Mouse (Mus musculus) midbrain, postnatal 0 days (tissue): ENCODE data around the gene Bag5. TPM values are rescaled to one million over a fixed set of nuclear protein-coding genes. Genes with fewer than 3 reads are reported as not detected.

Experiments
- ATAC-seq: fragments of 200-750 bp; cut with Nextera tagmentation; 2 replicates; pipeline ENCODE4 v1.8.0; 2017; ENCODE audit warnings: moderate number of reproducible peaks, mild to moderate bottlenecking, moderate TSS enrichment, moderate library complexity; ENCODE audit not compliant: low FRiP score
- DNase-seq: peaks from one replicate; pipeline ENCODE4 v3.0.0-alpha.2; 2015; ENCODE audit warnings: low spot score
- H3K27ac ChIP-seq: fragments of 300-500 bp; sonication (generic); 2 replicates; pipeline ENCODE4 v1.5.1; 2014; ENCODE audit warnings: low read depth, mild to moderate bottlenecking, low read length, mixed read lengths
- H3K27me3 ChIP-seq: fragments of 300-500 bp; sonication (generic); 2 replicates; pipeline ENCODE4 v1.6.1; 2014; ENCODE audit warnings: low read length, control low read depth, mixed read lengths; ENCODE audit not compliant: insufficient read depth
- H3K36me3 ChIP-seq: fragments of 300-500 bp; sonication (generic); 2 replicates; pipeline ENCODE4 v1.6.1; 2014; ENCODE audit warnings: low read length, control low read depth, mixed read lengths; ENCODE audit not compliant: insufficient read depth
- H3K4me1 ChIP-seq: fragments of 300-500 bp; sonication (generic); 2 replicates; pipeline ENCODE4 v1.6.1; 2014; ENCODE audit warnings: mild to moderate bottlenecking, control low read depth, antibody characterized with exemption, low read length, mixed read lengths; ENCODE audit not compliant: insufficient read depth
- H3K4me2 ChIP-seq: fragments of 300-500 bp; sonication (generic); 2 replicates; pipeline ENCODE4 v1.6.1; 2014; ENCODE audit warnings: low read depth, mild to moderate bottlenecking, low read length, mixed read lengths; ENCODE audit not compliant: poor library complexity, severe bottlenecking
- H3K4me3 ChIP-seq: fragments of 300-500 bp; sonication (generic); 2 replicates; pipeline ENCODE4 v1.5.1; 2014; ENCODE audit warnings: low read depth, mild to moderate bottlenecking, low read length, moderate library complexity
- H3K9ac ChIP-seq: fragments of 300-500 bp; sonication (generic); replicated peaks from 2 replicates; pipeline ENCODE4 v1.6.1; 2014; ENCODE audit warnings: mild to moderate bottlenecking, low read length, moderate library complexity, mixed read lengths; ENCODE audit not compliant: poor library complexity, severe bottlenecking
- H3K9me3 ChIP-seq: fragments of 300-500 bp; sonication (generic); 2 replicates; pipeline ENCODE4 v1.6.1; 2016; ENCODE audit warnings: low read length, control low read depth
- CTCF ChIP-seq: IDR thresholded peaks from 2 replicates; pipeline ENCODE4 v1.5.1; 2016; ENCODE audit warnings: antibody characterized with exemption, mild to moderate bottlenecking
- WGBS: fragments of 180-500 bp; shearing (Covaris S2); extraction: QIAGEN DNeasy Blood & Tissue Kit; methylation state at CpG from one replicate; pipeline ENCODE4 v1.1.7; 2014; 5-methylcytosine and 5-hydroxymethylcytosine counted together
- polyA plus RNA-seq: library from polyadenylated mRNA; unstranded; fragments of >200 nt; fragmentation: Nextera tagmentation; extraction: Ambion mirVana; gene quantifications from 2 replicates; pipeline ENCODE4 v1.2.1, GENCODE M21; 2015
- total RNA-seq: library from RNA; depleted of rRNA; stranded (reverse); fragments of >200 nt; gene quantifications from 2 replicates; pipeline ENCODE4 v1.2.3, GENCODE M21; 2014

Bag5 gene
- total and polyA plus RNA-seq, 2 experiments from 2014 or later, result 28.7 to 70.8 TPM

GRCm38 (mm10) chr12:111699542-111699941, 13.5 kb downstream of the Bag5 start:
- no peak overlapping the region for H3K27ac ChIP-seq

GRCm38 (mm10) chr12:111698346-111698913, 14.6 kb downstream of the Bag5 start:
- ATAC-seq, result no peak
- H3K36me3 ChIP-seq, result no peaks in the 10 kb centered on the region
- DNase-seq, result peak; percentile 74
- peaks cover 22% of the 10 kb centered on the region for H3K4me1 ChIP-seq
- no peak overlapping the region for H3K4me2 ChIP-seq
- no peak overlapping the region for H3K27ac ChIP-seq
- no peak for TF ChIP-seq CTCF
- H3K9ac ChIP-seq, result 0 out of 2 replicates have a peak overlapping the region, but pooled peaks have one; percentile 29
- no peaks in the 10 kb centered on the region for H3K27me3 ChIP-seq
- H3K9me3 ChIP-seq, result no peaks in the 10 kb centered on the region
- no peak overlapping the region for H3K4me3 ChIP-seq
- 82% methylated on average over 6 of the region's 6 CpGs for WGBS

More at GRCm38 (mm10) chr12:111699542-111699941, 13.5 kb downstream of the Bag5 start:
- TF ChIP-seq CTCF, result no peak
- Histone ChIP-seq H3K9ac (no peak overlapping the region), H3K4me1 (peaks cover 11% of the 10 kb centered on the region), H3K27me3 (no peaks in the 10 kb centered on the region), H3K4me2 (no peak overlapping the region), H3K36me3 (no peaks in the 10 kb centered on the region), H3K4me3 (no peak overlapping the region), H3K9me3 (no peaks in the 10 kb centered on the region)
- ATAC-seq (no peak), DNase-seq (no peak)
- 82% methylated on average over 4 of the region's 4 CpGs for WGBS

- WGBS, result 65% methylated on average over 4 of the region's 4 CpGs
- no peak for TF ChIP-seq CTCF
- H3K9me3 ChIP-seq, result no peaks in the 10 kb centered on the region
- no peak overlapping the region for H3K27ac ChIP-seq
- H3K4me3 ChIP-seq, result no peak overlapping the region
- no peak overlapping the region for H3K4me2 ChIP-seq
- peaks cover 23% of the 10 kb centered on the region for H3K4me1 ChIP-seq
- DNase-seq, result no peak
- no peaks in the 10 kb centered on the region for H3K27me3 ChIP-seq
- H3K9ac ChIP-seq, result no peak overlapping the region
- no peaks in the 10 kb centered on the region for H3K36me3 ChIP-seq
- ATAC-seq, result no peak
These were observed 15.3 kb downstream of the Bag5 start for GRCm38 (mm10) chr12:111697708-111698107.

GRCm38 (mm10) chr12:111696239-111696638, 16.8 kb downstream of the Bag5 start:
- no peaks in the 10 kb centered on the region for H3K36me3 ChIP-seq
- ATAC-seq (no peak), DNase-seq (peak; percentile 87)
- no peak overlapping the region for H3K4me2 ChIP-seq
- 20% methylated on average over 6 of the region's 6 CpGs for WGBS
- H3K4me3 ChIP-seq, result no peak overlapping the region
- no peaks in the 10 kb centered on the region for H3K9me3 ChIP-seq
- peak; percentile 84 for TF ChIP-seq CTCF
- H3K4me1 ChIP-seq, result peaks cover 23% of the 10 kb centered on the region
- H3K27ac ChIP-seq, result peak overlapping the region; percentile 75; the same call in 1 of the 2 replicates
- no peak overlapping the region for H3K9ac ChIP-seq
- H3K27me3 ChIP-seq, result no peaks in the 10 kb centered on the region

GRCm38 (mm10) chr12:111694880-111695804, 17.9 kb downstream of the Bag5 start:
- Histone ChIP-seq H3K4me3 (no peak overlapping the region), H3K27me3 (no peaks in the 10 kb centered on the region), H3K9ac (peak overlapping the region; percentile 33; the same call in 1 of the 2 replicates), H3K27ac (peak overlapping the region; percentile 75), H3K36me3 (no peaks in the 10 kb centered on the region), H3K9me3 (no peaks in the 10 kb centered on the region), H3K4me1 (peaks cover 23% of the 10 kb centered on the region), H3K4me2 (peak overlapping the region; percentile 1; the same call in 1 of the 2 replicates)
- no peak for TF ChIP-seq CTCF
- peak; percentile 63 for ATAC-seq
- 28% methylated on average over 12 of the region's 13 CpGs for WGBS
- peak; percentile 83 for DNase-seq
